16 mouse cellular contexts compared by ENCODE assay signal in genomic region chr19:40841083-40841482, GRCm38 (mm10).
"Had no signal": no experiment of that assay in that cellular context is flagged by ENCODE, and none has a peak within 500 bp of the region (broad histone marks: within the 10 kb centered on the region; RNA-seq: fewer than 3 reads in every experiment).

No protein-coding gene starts in this region.

- H3K9me3 ChIP-seq: liver, embryonic 15.5 days; megakaryocyte, embryonic 14.5 days; midbrain, embryonic 13.5 days; midbrain, embryonic 15.5 days; neural tube, embryonic 12.5 days; stomach, embryonic 15.5 days had no signal

- H3K9ac ChIP-seq: liver, embryonic 15.5 days; liver, postnatal 0 days; midbrain, embryonic 13.5 days; midbrain, embryonic 15.5 days; neural tube, embryonic 12.5 days; stomach, embryonic 15.5 days had no signal

- ATAC-seq: lung, postnatal 0 days; midbrain, embryonic 13.5 days; midbrain, embryonic 15.5 days had no signal

- DNase-seq: liver, postnatal 0 days; lung, adult 2 months; right cerebral cortex, postnatal 14 days; thymus, adult 2 months; thymus, postnatal 25 days; thymus, postnatal 4 days had no signal

- H3K4me3 ChIP-seq: liver, embryonic 15.5 days; midbrain, embryonic 13.5 days; midbrain, embryonic 15.5 days; neural tube, embryonic 12.5 days; stomach, embryonic 15.5 days had no signal

- H3K4me1 ChIP-seq: liver, embryonic 15.5 days; midbrain, embryonic 13.5 days; midbrain, embryonic 15.5 days; neural tube, embryonic 12.5 days; stomach, embryonic 15.5 days had no signal

- H3K27ac ChIP-seq: liver, embryonic 15.5 days; macrophage; midbrain, embryonic 13.5 days; midbrain, embryonic 15.5 days; neural tube, embryonic 12.5 days; stomach, embryonic 15.5 days; stomach, postnatal 0 days had no signal

- H3K4me2 ChIP-seq: liver, embryonic 15.5 days; midbrain, embryonic 11.5 days; midbrain, embryonic 13.5 days; midbrain, embryonic 15.5 days; neural tube, embryonic 12.5 days; stomach, embryonic 15.5 days had no signal

- H3K27me3 ChIP-seq: liver, embryonic 15.5 days; megakaryocyte, embryonic 14.5 days; midbrain, embryonic 13.5 days; midbrain, embryonic 15.5 days; neural tube, embryonic 12.5 days; stomach, embryonic 15.5 days had no signal
